Mouse (Mus musculus): ENCODE measurements at regions not wholly inside any gene's neighbourhood (a gene's known extent, or its start where the extent isn't known, plus 50 kb on each side); places are given as distances from the start of the nearest gene placed in this dataset.

- Histone ChIP-seq H3K4me1 (ENCODE audit: control insufficient read depth, insufficient read depth, low read length) (no peaks in the 10 kb centered on the region), H3K27me3 (ENCODE audit: control insufficient read depth, insufficient read depth, low read length) (no peaks in the 10 kb centered on the region), H3K79me2 (replicated peaks; ENCODE audit: control insufficient read depth, insufficient read depth, low read length) (no peaks in the 10 kb centered on the region), H3K9ac (ENCODE audit: low read depth, low read length) (no peak overlapping the region), H3K36me3 (ENCODE audit: control insufficient read depth, insufficient read depth, low read length) (no peaks in the 10 kb centered on the region), H3K27ac (no peak overlapping the region), H3K4me3 (no peak overlapping the region)
- TF ChIP-seq EP300 (IDR thresholded peaks at IDR 0.05; ENCODE audit: insufficient read depth, low read depth, low read length) (no peak), POLR2A (IDR thresholded peaks at IDR 0.05; ENCODE audit: insufficient read depth, low read depth, low read length) (no peak), CTCF (IDR thresholded peaks at IDR 0.05) (no peak)
- no peak for DNase-seq
- intact Hi-C loops (cut with DNase I): no loop called here
- WGBS: 69% methylated on average over 2 of the region's 2 CpGs
Measured at GRCm38 (mm10) chr17:45934002-45934401, 98.2 kb downstream of the Vegfa start.

- Histone ChIP-seq H3K36me3 (ENCODE audit: control insufficient read depth, insufficient read depth, low read length) (no peaks in the 10 kb centered on the region), H3K79me2 (replicated peaks; ENCODE audit: control insufficient read depth, insufficient read depth, low read length) (no peaks in the 10 kb centered on the region), H3K4me1 (ENCODE audit: control insufficient read depth, insufficient read depth, low read length) (no peaks in the 10 kb centered on the region), H3K4me3 (no peak overlapping the region), H3K9ac (ENCODE audit: low read depth, low read length) (no peak overlapping the region), H3K27ac (no peak overlapping the region), H3K27me3 (ENCODE audit: control insufficient read depth, insufficient read depth, low read length) (no peaks in the 10 kb centered on the region)
- WGBS: 44% methylated on average over 10 of the region's 10 CpGs
- TF ChIP-seq EP300 (IDR thresholded peaks at IDR 0.05; ENCODE audit: insufficient read depth, low read depth, low read length) (no peak), POLR2A (IDR thresholded peaks at IDR 0.05; ENCODE audit: insufficient read depth, low read depth, low read length) (no peak), CTCF (IDR thresholded peaks at IDR 0.05) (no peak)
- DNase-seq: no peak
- intact Hi-C loops (cut with DNase I): no loop called here
Measured at GRCm38 (mm10) chr17:45933034-45933433, 99.1 kb downstream of the Vegfa start.

- 66% methylated on average over 6 of the region's 6 CpGs for WGBS
- TF ChIP-seq EP300 (IDR thresholded peaks at IDR 0.05; ENCODE audit: insufficient read depth, low read depth, low read length) (no peak), POLR2A (IDR thresholded peaks at IDR 0.05; ENCODE audit: insufficient read depth, low read depth, low read length) (no peak), CTCF (IDR thresholded peaks at IDR 0.05) (no peak)
Measured at GRCm38 (mm10) chr17:45932611-45933010, 99.6 kb downstream of the Vegfa start.

GRCm38 (mm10) chr17:45929591-45929990, 102.6 kb downstream of the Vegfa start:
- no peak overlapping the region for H3K9ac ChIP-seq (ENCODE audit: low read depth, low read length)
- intact Hi-C loops (cut with DNase I): no loop called here
- H3K4me3 ChIP-seq: no peak overlapping the region
- H3K4me1 ChIP-seq (ENCODE audit: control insufficient read depth, insufficient read depth, low read length): peaks cover 1% of the 10 kb centered on the region; the same call in 1 of the 2 replicates
- 89% methylated on average over 7 of the region's 7 CpGs for WGBS
- H3K27me3 ChIP-seq (ENCODE audit: control insufficient read depth, insufficient read depth, low read length): no peaks in the 10 kb centered on the region
- no peaks in the 10 kb centered on the region for H3K36me3 ChIP-seq (ENCODE audit: control insufficient read depth, insufficient read depth, low read length)
- no peak overlapping the region for H3K27ac ChIP-seq
- DNase-seq: no peak
- TF ChIP-seq CTCF (IDR thresholded peaks at IDR 0.05): no peak
- no peak for TF ChIP-seq POLR2A (IDR thresholded peaks at IDR 0.05; ENCODE audit: insufficient read depth, low read depth, low read length)
- TF ChIP-seq EP300 (IDR thresholded peaks at IDR 0.05; ENCODE audit: insufficient read depth, low read depth, low read length): no peak
- H3K79me2 ChIP-seq (replicated peaks; ENCODE audit: control insufficient read depth, insufficient read depth, low read length): no peaks in the 10 kb centered on the region

More at GRCm38 (mm10) chr17:45932611-45933010, 99.6 kb downstream of the Vegfa start:
- intact Hi-C loops (cut with DNase I): no loop called here
- Histone ChIP-seq H3K79me2 (replicated peaks; ENCODE audit: control insufficient read depth, insufficient read depth, low read length) (no peaks in the 10 kb centered on the region), H3K27me3 (ENCODE audit: control insufficient read depth, insufficient read depth, low read length) (no peaks in the 10 kb centered on the region), H3K4me1 (ENCODE audit: control insufficient read depth, insufficient read depth, low read length) (no peaks in the 10 kb centered on the region), H3K9ac (ENCODE audit: low read depth, low read length) (no peak overlapping the region), H3K36me3 (ENCODE audit: control insufficient read depth, insufficient read depth, low read length) (no peaks in the 10 kb centered on the region), H3K4me3 (no peak overlapping the region), H3K27ac (no peak overlapping the region)
- no peak for DNase-seq

GRCm38 (mm10) chr17:45928903-45929477, 103.2 kb downstream of the Vegfa start:
- 69% methylated on average over 8 of the region's 8 CpGs for WGBS
- no peak for DNase-seq
- Histone ChIP-seq H3K27ac (no peak overlapping the region), H3K27me3 (ENCODE audit: control insufficient read depth, insufficient read depth, low read length) (no peaks in the 10 kb centered on the region), H3K79me2 (replicated peaks; ENCODE audit: control insufficient read depth, insufficient read depth, low read length) (no peaks in the 10 kb centered on the region), H3K9ac (ENCODE audit: low read depth, low read length) (no peak overlapping the region), H3K4me1 (ENCODE audit: control insufficient read depth, insufficient read depth, low read length) (peaks cover 1% of the 10 kb centered on the region; the same call in 1 of the 2 replicates), H3K4me3 (no peak overlapping the region), H3K36me3 (ENCODE audit: control insufficient read depth, insufficient read depth, low read length) (no peaks in the 10 kb centered on the region)
- TF ChIP-seq CTCF (IDR thresholded peaks at IDR 0.05) (no peak), POLR2A (IDR thresholded peaks at IDR 0.05; ENCODE audit: insufficient read depth, low read depth, low read length) (no peak), EP300 (IDR thresholded peaks at IDR 0.05; ENCODE audit: insufficient read depth, low read depth, low read length) (no peak)
- intact Hi-C loops (cut with DNase I): no loop called here

GRCm38 (mm10) chr17:45928013-45928412, 104.2 kb downstream of the Vegfa start:
- no peak overlapping the region for H3K4me3 ChIP-seq
- no peaks in the 10 kb centered on the region for H3K36me3 ChIP-seq (ENCODE audit: control insufficient read depth, insufficient read depth, low read length)
- H3K9ac ChIP-seq (ENCODE audit: low read depth, low read length): no peak overlapping the region
- no peaks in the 10 kb centered on the region for H3K79me2 ChIP-seq (replicated peaks; ENCODE audit: control insufficient read depth, insufficient read depth, low read length)
- H3K4me1 ChIP-seq (ENCODE audit: control insufficient read depth, insufficient read depth, low read length): peaks cover 1% of the 10 kb centered on the region; the same call in 1 of the 2 replicates
- no peak overlapping the region for H3K27ac ChIP-seq
- intact Hi-C loops (cut with DNase I): no loop called here
- DNase-seq: no peak
- H3K27me3 ChIP-seq (ENCODE audit: control insufficient read depth, insufficient read depth, low read length): no peaks in the 10 kb centered on the region
- TF ChIP-seq EP300 (IDR thresholded peaks at IDR 0.05; ENCODE audit: insufficient read depth, low read depth, low read length) (no peak), POLR2A (IDR thresholded peaks at IDR 0.05; ENCODE audit: insufficient read depth, low read depth, low read length) (no peak), CTCF (IDR thresholded peaks at IDR 0.05) (no peak)
- WGBS: 83% methylated on average over 4 of the region's 4 CpGs
